Mouse (Mus musculus) stomach, postnatal 0 days (tissue): ENCODE data around the gene Sh2d7.

Experiments
- CTCF ChIP-seq: IDR thresholded peaks from 2 replicates; pipeline ENCODE4 v1.5.1; 2016; ENCODE audit warnings: antibody characterized with exemption, low read depth, mild to moderate bottlenecking, moderate library complexity
- EP300 ChIP-seq: optimal IDR thresholded peaks from 2 replicates; pipeline ENCODE3; 2016; ENCODE audit warnings: antibody characterized with exemption

- TF ChIP-seq CTCF (no peak), EP300 (no peak)
These were observed 5.6 kb downstream of the Sh2d7 start for GRCm38 (mm10) chr9:54544212-54544953.
